Mouse (Mus musculus): ENCODE results near the gene Podxl. TPM values are rescaled to one million over a fixed set of nuclear protein-coding genes. Genes with fewer than 3 reads are reported as not detected.

The Podxl gene
- 137 and 149 TPM in 2 replicates for polyA plus RNA-seq (2012; rRNA removed)

DNA sequence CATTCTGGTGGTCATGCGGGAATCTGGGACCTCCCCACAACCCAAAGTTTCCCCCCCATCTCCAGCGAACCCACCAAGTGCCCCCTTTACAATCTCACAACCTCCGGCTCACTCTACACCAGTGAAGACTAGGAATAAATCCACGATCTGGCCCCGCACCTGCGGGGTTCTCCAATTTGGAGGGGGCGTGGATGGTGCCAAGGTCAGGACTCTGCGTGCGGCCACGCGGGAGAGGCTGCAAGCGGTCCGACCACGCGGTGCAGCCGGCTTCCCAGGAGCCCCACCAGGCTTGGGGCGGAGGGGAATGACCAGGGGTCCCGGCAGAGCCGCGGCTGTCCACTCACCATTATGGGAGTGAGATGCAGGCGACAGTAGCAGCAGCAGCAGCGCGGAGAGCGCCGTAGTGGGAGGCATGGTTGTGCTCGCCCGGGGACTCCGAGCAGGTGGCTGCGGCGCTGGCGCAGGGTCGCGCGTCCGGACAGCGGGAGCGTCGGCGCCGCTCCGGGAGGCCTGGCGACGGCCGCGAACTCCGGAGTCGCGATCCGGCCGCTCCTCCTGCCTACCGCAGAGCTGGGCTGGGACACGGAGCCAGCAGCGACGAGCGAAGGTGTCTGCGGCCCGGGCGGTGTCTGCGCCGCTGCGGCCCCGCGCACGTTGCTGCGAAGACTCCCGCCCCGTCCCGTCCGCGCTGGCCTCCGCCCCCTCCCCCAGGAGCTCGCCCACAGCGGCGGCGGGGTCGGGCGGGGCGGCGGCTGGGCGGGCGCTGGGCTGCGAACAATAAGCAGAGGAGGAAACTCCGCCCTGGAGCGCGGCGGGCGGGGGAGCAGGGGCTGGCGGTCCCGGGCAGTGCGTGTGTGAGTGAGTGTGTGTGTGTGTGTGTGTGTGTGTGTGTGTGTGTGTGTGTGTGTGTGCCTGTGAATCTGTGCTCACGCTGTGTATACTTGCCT lies at the start of gene Podxl:
Podxl (minus strand) TSS at position 747 of the 947 bp plus-strand sequence.
- peak within 1 kb of the TSS; percentile 50 for H3K4me3 ChIP-seq (ENCODE audit: insufficient read depth, low read depth, low read length)
- under 1% methylated on average over 87 of the region's 91 CpGs for WGBS
- TF ChIP-seq POLR2A (IDR thresholded peaks at IDR 0.05; ENCODE audit: low read depth, low read length) (peak; percentile 57), CTCF (conservative IDR thresholded peaks at IDR 0.05; ENCODE audit: insufficient read depth, insufficient read length, low read depth, low read length) (no peak)
- peak within 1 kb of the TSS; percentile 82 for H3K27ac ChIP-seq (ENCODE audit: insufficient read depth, low read depth, low read length)
- H3K27me3 ChIP-seq (replicated peaks; ENCODE audit: control insufficient read depth, insufficient read depth, low read length), result peaks cover 4% of the 10 kb centered on the region; the same call in 1 of the 2 replicates
- no peaks in the 10 kb centered on the region for H3K36me3 ChIP-seq (ENCODE audit: control insufficient read depth, insufficient read depth, low read length)
- peak; percentile 90 for DNase-seq
- H3K4me1 ChIP-seq (ENCODE audit: control insufficient read depth, insufficient read depth, low read length), result no peaks in the 10 kb centered on the region

DNA sequence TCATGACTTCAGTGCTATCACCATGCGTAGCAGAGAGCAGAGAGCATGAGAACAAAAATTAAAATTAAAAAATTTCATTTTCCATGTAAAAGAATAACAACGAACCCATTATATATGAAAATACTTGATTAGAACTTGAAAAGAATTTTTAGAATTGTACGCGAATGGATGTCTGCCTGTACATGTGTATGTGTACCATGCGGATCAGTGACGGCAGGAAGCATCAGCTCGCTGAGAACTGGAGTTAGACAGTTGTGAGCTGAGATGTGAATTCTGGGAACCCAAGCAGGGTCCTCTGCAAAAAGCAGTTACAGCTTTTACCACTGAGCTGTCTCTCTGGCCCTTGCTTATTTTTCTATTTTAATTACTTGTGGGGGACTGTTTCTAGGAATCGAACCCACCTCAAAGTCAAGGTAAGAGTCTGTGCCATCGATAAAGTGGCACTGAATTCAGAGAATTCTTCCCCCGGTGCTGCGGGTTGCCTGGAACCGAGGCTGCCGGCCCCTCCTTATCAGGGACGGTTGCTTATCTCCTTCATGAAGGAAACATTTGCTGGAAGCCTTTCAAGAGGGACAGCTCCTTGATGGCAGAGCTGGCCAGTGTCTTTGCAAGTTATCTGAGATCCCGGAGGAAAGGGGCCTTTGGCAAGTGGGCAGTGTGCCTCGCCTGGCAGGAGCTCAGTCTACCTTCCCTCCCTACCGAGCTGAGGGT lies 48.9 kb upstream of the Podxl start:
- peak overlapping the region; percentile 52; the same call in 1 of the 2 replicates for H3K27ac ChIP-seq (ENCODE audit: insufficient read depth, low read depth, low read length)
- WGBS, result 73% methylated on average over 17 of the region's 17 CpGs
- H3K4me3 ChIP-seq (ENCODE audit: insufficient read depth, low read depth, low read length), result no peak overlapping the region
- H3K4me1 ChIP-seq (ENCODE audit: control insufficient read depth, insufficient read depth, low read length), result 0 out of 2 replicates have a peak, but pooled peaks cover 2% of the 10 kb centered on the region
- DNase-seq, result peak; percentile 23
- H3K36me3 ChIP-seq (ENCODE audit: control insufficient read depth, insufficient read depth, low read length), result no peaks in the 10 kb centered on the region
- no peaks in the 10 kb centered on the region for H3K27me3 ChIP-seq (replicated peaks; ENCODE audit: control insufficient read depth, insufficient read depth, low read length)
- TF ChIP-seq POLR2A (IDR thresholded peaks at IDR 0.05; ENCODE audit: low read depth, low read length) (no peak), CTCF (conservative IDR thresholded peaks at IDR 0.05; ENCODE audit: insufficient read depth, insufficient read length, low read depth, low read length) (no peak)

DNA sequence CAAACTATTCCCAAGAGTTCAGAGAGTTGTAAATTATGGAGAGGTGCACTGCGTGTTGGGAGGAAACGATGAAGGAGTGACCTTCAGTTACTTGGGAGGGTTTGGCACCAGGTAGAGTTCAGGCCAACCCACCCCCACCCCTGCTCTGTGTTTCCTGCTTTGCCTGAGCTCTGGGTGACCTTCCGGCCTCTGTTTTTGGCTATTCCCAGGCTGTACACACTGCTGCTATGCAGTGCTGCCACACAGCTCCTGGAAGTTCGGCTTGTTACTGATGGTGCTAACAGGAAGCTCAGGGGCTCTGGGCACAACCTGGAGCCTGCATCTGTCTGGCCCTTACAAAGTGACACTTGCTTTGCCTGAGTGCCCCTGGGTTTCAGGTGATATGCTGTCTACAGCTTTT lies 42.6 kb upstream of the Podxl start:
- TF ChIP-seq CTCF (conservative IDR thresholded peaks at IDR 0.05; ENCODE audit: insufficient read depth, insufficient read length, low read depth, low read length) (no peak), POLR2A (IDR thresholded peaks at IDR 0.05; ENCODE audit: low read depth, low read length) (no peak)
- WGBS, result 59% methylated on average over 4 of the region's 4 CpGs
- H3K27me3 ChIP-seq (replicated peaks; ENCODE audit: control insufficient read depth, insufficient read depth, low read length), result no peaks in the 10 kb centered on the region
- 0 out of 2 replicates have a peak, but pooled peaks cover 2% of the 10 kb centered on the region for H3K4me1 ChIP-seq (ENCODE audit: control insufficient read depth, insufficient read depth, low read length)
- H3K27ac ChIP-seq (ENCODE audit: insufficient read depth, low read depth, low read length), result peak overlapping the region; percentile 34; the same call in 1 of the 2 replicates
- H3K36me3 ChIP-seq (ENCODE audit: control insufficient read depth, insufficient read depth, low read length), result no peaks in the 10 kb centered on the region
- no peak overlapping the region for H3K4me3 ChIP-seq (ENCODE audit: insufficient read depth, low read depth, low read length)
- peak; percentile 61 for DNase-seq

DNA sequence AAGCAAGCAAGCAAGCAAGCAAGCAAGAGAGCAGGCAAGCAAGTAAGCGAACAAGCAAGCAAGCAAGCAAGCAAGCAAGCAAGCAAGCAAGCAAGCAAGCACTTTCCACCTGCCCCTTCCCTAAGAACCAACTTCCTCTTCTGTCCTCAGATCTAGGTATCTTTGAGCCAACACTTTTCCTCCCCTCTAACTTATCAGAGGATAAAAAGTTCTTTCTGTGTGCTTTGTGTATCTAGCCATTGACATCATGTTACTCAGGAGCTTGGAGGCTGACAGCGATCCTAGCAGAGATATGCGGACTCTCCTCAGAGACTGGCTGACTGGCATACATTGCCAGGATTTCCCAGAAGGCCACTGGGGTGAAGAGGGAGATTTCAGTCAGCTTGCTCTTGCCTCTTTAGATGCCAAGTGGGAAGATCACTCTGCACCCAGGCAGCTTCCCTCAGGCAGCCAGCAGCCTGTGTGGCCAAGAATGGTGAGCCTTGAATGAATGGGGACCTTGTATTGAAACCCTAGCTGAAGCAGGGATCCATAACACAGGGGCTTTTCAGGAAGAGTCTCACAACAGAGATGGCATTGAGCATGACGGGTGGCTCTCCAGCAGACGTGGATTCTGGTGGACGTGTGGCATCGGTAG lies 41.0 kb upstream of the Podxl start:
- no peak overlapping the region for H3K27ac ChIP-seq (ENCODE audit: insufficient read depth, low read depth, low read length)
- TF ChIP-seq POLR2A (IDR thresholded peaks at IDR 0.05; ENCODE audit: low read depth, low read length), result no peak
- no peak for TF ChIP-seq CTCF (conservative IDR thresholded peaks at IDR 0.05; ENCODE audit: insufficient read depth, insufficient read length, low read depth, low read length)
- whole genome bisulfite sequencing, result 92% methylated on average over 7 of the region's 7 CpGs
- no peaks in the 10 kb centered on the region for H3K27me3 ChIP-seq (replicated peaks; ENCODE audit: control insufficient read depth, insufficient read depth, low read length)
- no peak overlapping the region for H3K4me3 ChIP-seq (ENCODE audit: insufficient read depth, low read depth, low read length)
- no peaks in the 10 kb centered on the region for H3K36me3 ChIP-seq (ENCODE audit: control insufficient read depth, insufficient read depth, low read length)
- no peak for DNase-seq
- H3K4me1 ChIP-seq (ENCODE audit: control insufficient read depth, insufficient read depth, low read length), result 0 out of 2 replicates have a peak, but pooled peaks cover 2% of the 10 kb centered on the region

DNA sequence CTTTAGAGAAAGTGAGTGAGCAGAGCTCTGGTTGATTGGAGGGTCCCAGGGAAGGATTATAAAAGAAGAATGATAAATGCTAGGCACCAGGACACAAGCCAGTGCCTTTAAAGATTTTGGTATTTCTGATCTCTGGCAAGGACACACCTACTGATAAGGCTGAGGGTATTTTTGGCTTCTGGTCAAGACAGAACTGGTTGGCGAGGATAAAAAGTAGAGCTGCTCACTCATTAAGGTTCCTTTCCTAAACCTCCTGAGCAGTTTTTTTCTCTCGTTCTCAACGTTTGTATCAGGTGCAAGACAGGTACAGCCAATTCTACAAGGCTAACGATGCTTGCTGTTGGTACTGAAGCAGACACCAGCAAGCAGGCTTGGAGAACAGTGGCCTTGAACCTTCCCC lies 38.7 kb upstream of the Podxl start:
- Histone ChIP-seq H3K36me3 (ENCODE audit: control insufficient read depth, insufficient read depth, low read length) (no peaks in the 10 kb centered on the region), H3K4me3 (ENCODE audit: insufficient read depth, low read depth, low read length) (no peak overlapping the region), H3K4me1 (ENCODE audit: control insufficient read depth, insufficient read depth, low read length) (0 out of 2 replicates have a peak, but pooled peaks cover 2% of the 10 kb centered on the region), H3K27me3 (replicated peaks; ENCODE audit: control insufficient read depth, insufficient read depth, low read length) (no peaks in the 10 kb centered on the region), H3K27ac (ENCODE audit: insufficient read depth, low read depth, low read length) (no peak overlapping the region)
- 76% methylated on average over 4 of the region's 4 CpGs for WGBS
- TF ChIP-seq POLR2A (IDR thresholded peaks at IDR 0.05; ENCODE audit: low read depth, low read length), result no peak
- TF ChIP-seq CTCF (conservative IDR thresholded peaks at IDR 0.05; ENCODE audit: insufficient read depth, insufficient read length, low read depth, low read length), result no peak
- DNase-seq, result no peak

DNA sequence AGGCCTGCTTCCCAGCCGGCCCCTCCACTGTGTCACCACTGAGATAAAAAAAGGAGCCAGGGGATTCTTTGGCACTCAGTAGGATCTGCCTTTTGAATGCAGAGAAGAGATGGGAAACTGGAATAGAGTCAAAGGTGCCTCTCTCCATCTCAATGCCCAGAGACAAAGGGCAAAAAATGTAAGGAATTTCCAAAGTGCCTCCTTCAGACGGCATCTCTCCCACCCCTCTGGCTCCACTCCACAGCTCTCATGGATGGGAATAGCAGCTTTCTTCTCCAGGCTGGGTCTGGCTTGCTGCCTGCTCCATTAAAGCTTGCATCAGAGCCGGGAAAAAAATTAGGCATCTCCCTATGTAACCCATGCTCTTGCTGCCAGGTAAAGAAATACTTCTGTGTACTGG lies 37.4 kb upstream of the Podxl start:
- no peak overlapping the region for H3K27ac ChIP-seq (ENCODE audit: insufficient read depth, low read depth, low read length)
- no peak overlapping the region for H3K4me3 ChIP-seq (ENCODE audit: insufficient read depth, low read depth, low read length)
- peak; percentile 28 for DNase-seq
- WGBS, result 32% methylated on average over 3 of the region's 3 CpGs
- no peak for TF ChIP-seq POLR2A (IDR thresholded peaks at IDR 0.05; ENCODE audit: low read depth, low read length)
- TF ChIP-seq CTCF (conservative IDR thresholded peaks at IDR 0.05; ENCODE audit: insufficient read depth, insufficient read length, low read depth, low read length), result no peak
- H3K36me3 ChIP-seq (ENCODE audit: control insufficient read depth, insufficient read depth, low read length), result no peaks in the 10 kb centered on the region
- H3K4me1 ChIP-seq (ENCODE audit: control insufficient read depth, insufficient read depth, low read length), result no peaks in the 10 kb centered on the region
- no peaks in the 10 kb centered on the region for H3K27me3 ChIP-seq (replicated peaks; ENCODE audit: control insufficient read depth, insufficient read depth, low read length)

All from kidney, adult 2 months (tissue).